In the genomic region with DNA sequence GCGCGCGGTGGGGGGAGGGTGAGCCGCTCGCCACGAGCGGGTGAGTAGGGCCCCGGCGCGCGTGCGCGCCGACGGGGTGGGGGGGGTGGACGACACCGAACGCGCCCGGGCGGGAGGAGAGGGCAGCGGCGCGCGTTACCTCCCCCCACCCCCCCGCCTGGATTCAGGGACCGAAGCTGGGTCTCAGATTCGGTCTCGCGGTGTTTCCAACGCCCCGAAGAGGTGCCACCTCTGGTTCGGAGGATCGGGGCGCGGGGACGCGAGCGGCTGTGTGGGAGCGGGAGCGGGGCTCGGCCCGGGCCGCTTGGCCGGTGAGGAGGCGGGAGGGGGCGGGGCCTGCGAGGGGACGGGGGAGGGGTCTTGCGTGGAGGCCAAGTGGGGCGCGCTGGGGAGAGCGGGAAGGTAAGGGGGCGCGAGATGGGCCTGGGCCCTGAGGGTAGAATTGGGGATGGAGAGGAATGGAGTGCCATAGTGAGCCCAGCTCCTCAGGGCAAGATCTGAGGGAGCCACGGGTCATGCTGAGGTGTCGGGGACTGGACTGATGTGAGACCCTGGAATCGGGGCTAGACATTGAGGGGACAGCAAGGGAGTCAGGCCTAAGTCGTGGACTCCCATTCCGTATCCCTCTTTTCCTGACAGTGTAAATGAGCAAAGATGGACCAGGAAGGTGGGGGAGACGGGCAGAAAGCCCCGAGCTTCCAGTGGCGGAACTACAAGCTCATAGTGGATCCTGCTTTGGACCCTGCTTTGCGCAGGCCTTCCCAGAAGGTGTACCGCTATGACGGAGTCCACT, we compare ENCODE assay signal across 8 mouse cellular contexts. TPM values are rescaled to one million over a fixed set of nuclear protein-coding genes. Genes with fewer than 3 reads are reported as not detected.
DNase-seq lines count a peak whose midpoint lies in the region; ATAC-seq and TF ChIP-seq lines count a peak whose summit lies in the region.

No protein-coding gene starts in this region.

- H3K9ac ChIP-seq in intestine, embryonic 16.5 days (ENCODE audit: low read depth, low read length) = peak overlapping the region; percentile 95
- peak overlapping the region; percentile 93 for H3K9ac ChIP-seq in liver, postnatal 0 days (replicated peaks)
- peak overlapping the region; percentile 84 for H3K9ac ChIP-seq in neural tube, embryonic 14.5 days (replicated peaks; ENCODE audit: low read depth, low read length)

- peak overlapping the region; percentile 89 for H3K4me2 ChIP-seq in intestine, embryonic 16.5 days (ENCODE audit: low read depth, low read length)
- peak overlapping the region; percentile 95 for H3K4me2 ChIP-seq in liver, postnatal 0 days (ENCODE audit: low read depth, low read length)
- H3K4me2 ChIP-seq in neural tube, embryonic 14.5 days (ENCODE audit: low read depth, low read length) = peak overlapping the region; percentile 72

- H3K36me3 ChIP-seq in intestine, embryonic 16.5 days (ENCODE audit: control insufficient read depth, insufficient read depth, low read length) = 0 out of 2 replicates have a peak, but pooled peaks cover 4% of the 10 kb centered on the region
- H3K36me3 ChIP-seq in liver, postnatal 0 days (replicated peaks; ENCODE audit: insufficient read depth, low read length) = peaks cover 37% of the 10 kb centered on the region
- H3K36me3 ChIP-seq in neural tube, embryonic 14.5 days (ENCODE audit: control insufficient read depth, insufficient read depth, low read length) = peaks cover 22% of the 10 kb centered on the region

- H3K27ac ChIP-seq in cerebellum, adult 2 months (ENCODE audit: insufficient read depth, low read length) = peak overlapping the region; percentile 100
- H3K27ac ChIP-seq in intestine, embryonic 16.5 days (ENCODE audit: low read length) = peak overlapping the region; percentile 98
- H3K27ac ChIP-seq in liver, postnatal 0 days (ENCODE audit: low read depth) = peak overlapping the region; percentile 98
- peak overlapping the region; percentile 96 for H3K27ac ChIP-seq in neural tube, embryonic 14.5 days (ENCODE audit: low read depth, low read length)

- 2% methylated on average over 64 of the region's 66 CpGs for WGBS in cerebellum, adult 2 months
- 3% methylated on average over 59 of the region's 66 CpGs for WGBS in intestine, embryonic 16.5 days
- WGBS in liver, postnatal 0 days (ENCODE audit: insufficient replicate concordance) = 5% methylated on average over 42 of the region's 66 CpGs
- 5% methylated on average over 41 of the region's 66 CpGs for WGBS in neural tube, embryonic 14.5 days

- no peaks in the 10 kb centered on the region for H3K27me3 ChIP-seq in cerebellum, adult 2 months (ENCODE audit: control insufficient read depth, insufficient read depth, low read length)
- no peaks in the 10 kb centered on the region for H3K27me3 ChIP-seq in intestine, embryonic 16.5 days (replicated peaks; ENCODE audit: control insufficient read depth, insufficient read depth, low read length)
- no peaks in the 10 kb centered on the region for H3K27me3 ChIP-seq in liver, postnatal 0 days (ENCODE audit: insufficient read depth, low read length)
- no peaks in the 10 kb centered on the region for H3K27me3 ChIP-seq in neural tube, embryonic 14.5 days (ENCODE audit: control insufficient read depth, insufficient read depth, low read length)

- no peak for TF ChIP-seq CTCF in cerebellum, adult 2 months (IDR thresholded peaks at IDR 0.05; ENCODE audit: borderline replicate concordance, insufficient read depth, low read depth, low read length)
- TF ChIP-seq CTCF in liver, postnatal 0 days (IDR thresholded peaks at IDR 0.05; ENCODE audit: low read depth) = no peak

- H3K4me1 ChIP-seq in cerebellum, adult 2 months (ENCODE audit: control insufficient read depth, insufficient read depth, low read length) = peaks cover 5% of the 10 kb centered on the region; the same call in 1 of the 2 replicates
- peaks cover 11% of the 10 kb centered on the region for H3K4me1 ChIP-seq in intestine, embryonic 16.5 days (ENCODE audit: control insufficient read depth, insufficient read depth, low read length)
- peaks cover 5% of the 10 kb centered on the region for H3K4me1 ChIP-seq in liver, postnatal 0 days (ENCODE audit: insufficient read depth)
- peaks cover 7% of the 10 kb centered on the region for H3K4me1 ChIP-seq in neural tube, embryonic 14.5 days (ENCODE audit: control insufficient read depth, insufficient read depth, low read length)

- no peaks in the 10 kb centered on the region for H3K9me3 ChIP-seq in intestine, embryonic 16.5 days (ENCODE audit: control insufficient read depth, low read length)
- H3K9me3 ChIP-seq in liver, postnatal 0 days (ENCODE audit: low read length) = no peaks in the 10 kb centered on the region
- H3K9me3 ChIP-seq in neural tube, embryonic 14.5 days (ENCODE audit: control insufficient read depth, low read length) = no peaks in the 10 kb centered on the region

- peak; percentile 52 for ATAC-seq in intestine, embryonic 16.5 days
- peak; percentile 60 for ATAC-seq in liver, postnatal 0 days
- ATAC-seq in neural tube, embryonic 14.5 days (ENCODE audit: low read depth) = peak; percentile 49

- TF ChIP-seq EP300 in liver, postnatal 0 days (IDR thresholded peaks at IDR 0.05; ENCODE audit: low read depth) = no peak

- H3K4me3 ChIP-seq in cerebellum, adult 2 months (replicated peaks; ENCODE audit: insufficient read depth, low read depth, low read length) = peak overlapping the region; percentile 93
- peak overlapping the region; percentile 84 for H3K4me3 ChIP-seq in intestine, embryonic 16.5 days (ENCODE audit: low read length)
- peak overlapping the region; percentile 96 for H3K4me3 ChIP-seq in liver, postnatal 0 days (ENCODE audit: low read depth, low read length)
- peak overlapping the region; percentile 62 for H3K4me3 ChIP-seq in neural tube, embryonic 14.5 days (ENCODE audit: low read depth, low read length)

- peak; percentile 27; the same call in 1 of the 2 replicates for TF ChIP-seq POLR2A in cerebellum, adult 2 months (IDR thresholded peaks at IDR 0.05; ENCODE audit: borderline replicate concordance, insufficient read depth, low read length)

- peak; percentile 66 for DNase-seq in urinary bladder, adult 2 months (ENCODE audit: low spot score)
- no peak for DNase-seq in urinary bladder, postnatal 10 days (ENCODE audit: low spot score)
- DNase-seq in cerebellum, adult 2 months = peak; percentile 64 to 76
- peak; percentile 58 for DNase-seq in forelimb bud, embryonic 11.5 days (ENCODE audit: low read depth, low spot score)
- DNase-seq in liver, postnatal 0 days = peak; percentile 80
- DNase-seq in yolk sac, embryonic 10.5 days (ENCODE audit: low spot score) = peak; percentile 81

RNA-seq across cellular contexts. Expression of a gene that starts 1.2 kb away (rescaled TPM):
- polyA plus RNA-seq in urinary bladder, adult 2 months (2012; rRNA removed) = 4.8 and 13.9 TPM in 2 replicates
- polyA plus RNA-seq in cerebellum, adult 2 months (2012; rRNA removed) = 23.1 and 25.5 TPM in 2 replicates
- polyA plus RNA-seq in intestine, embryonic 16.5 days (2015; fragmentation: Nextera tagmentation; extraction: Ambion mirVana) = 6.2 and 11.4 TPM in 2 replicates
- 5.5 and 7.3 TPM in 2 replicates for polyA plus RNA-seq in liver, postnatal 0 days (2015; fragmentation: Nextera tagmentation; extraction: Ambion mirVana)
- polyA plus RNA-seq in neural tube, embryonic 14.5 days (2014; fragmentation: Nextera tagmentation; extraction: Ambion mirVana) = 22.4 and 23.3 TPM in 2 replicates

RNA-seq across cellular contexts. Expression of a gene that starts 7.7 kb away (rescaled TPM):
- polyA plus RNA-seq in urinary bladder, adult 2 months (2012; rRNA removed) = 0.21 TPM in 1 of 2 replicates, not detected in the other
- 0.46 and 0.47 TPM in 2 replicates for polyA plus RNA-seq in cerebellum, adult 2 months (2012; rRNA removed)
- not detected in 2 replicates for polyA plus RNA-seq in intestine, embryonic 16.5 days (2015; fragmentation: Nextera tagmentation; extraction: Ambion mirVana)
- polyA plus RNA-seq in liver, postnatal 0 days (2015; fragmentation: Nextera tagmentation; extraction: Ambion mirVana) = 0.26 TPM in 1 of 2 replicates, not detected in the other
- 0.64 TPM in 1 of 2 replicates, not detected in the other for polyA plus RNA-seq in neural tube, embryonic 14.5 days (2014; fragmentation: Nextera tagmentation; extraction: Ambion mirVana)

RNA-seq across cellular contexts. Expression of a gene that starts 8.1 kb away (rescaled TPM):
- polyA plus RNA-seq in urinary bladder, adult 2 months (2012; rRNA removed) = 36.0 and 42.3 TPM in 2 replicates
- polyA plus RNA-seq in cerebellum, adult 2 months (2012; rRNA removed) = 24.1 and 26.1 TPM in 2 replicates
- 24.6 and 24.9 TPM in 2 replicates for polyA plus RNA-seq in intestine, embryonic 16.5 days (2015; fragmentation: Nextera tagmentation; extraction: Ambion mirVana)
- 19.2 and 21.1 TPM in 2 replicates for polyA plus RNA-seq in liver, postnatal 0 days (2015; fragmentation: Nextera tagmentation; extraction: Ambion mirVana)
- 4.6 and 6.8 TPM in 2 replicates for polyA plus RNA-seq in neural tube, embryonic 14.5 days (2014; fragmentation: Nextera tagmentation; extraction: Ambion mirVana)

RNA-seq across cellular contexts. Expression of a gene that starts 22.7 kb away (rescaled TPM):
- polyA plus RNA-seq in urinary bladder, adult 2 months (2012; rRNA removed) = 65.7 and 77.6 TPM in 2 replicates
- 30.4 and 39.6 TPM in 2 replicates for polyA plus RNA-seq in cerebellum, adult 2 months (2012; rRNA removed)
- 37.6 and 38.4 TPM in 2 replicates for polyA plus RNA-seq in intestine, embryonic 16.5 days (2015; fragmentation: Nextera tagmentation; extraction: Ambion mirVana)
- 218 and 224 TPM in 2 replicates for polyA plus RNA-seq in liver, postnatal 0 days (2015; fragmentation: Nextera tagmentation; extraction: Ambion mirVana)
- 7.0 and 9.6 TPM in 2 replicates for polyA plus RNA-seq in neural tube, embryonic 14.5 days (2014; fragmentation: Nextera tagmentation; extraction: Ambion mirVana)

RNA-seq across cellular contexts. Expression of a gene that starts 33.3 kb away (rescaled TPM):
- polyA plus RNA-seq in urinary bladder, adult 2 months (2012; rRNA removed) = 14.5 and 15.5 TPM in 2 replicates
- polyA plus RNA-seq in cerebellum, adult 2 months (2012; rRNA removed) = 35.2 and 37.8 TPM in 2 replicates
- 1.9 and 2.4 TPM in 2 replicates for polyA plus RNA-seq in intestine, embryonic 16.5 days (2015; fragmentation: Nextera tagmentation; extraction: Ambion mirVana)
- 1.6 and 1.9 TPM in 2 replicates for polyA plus RNA-seq in liver, postnatal 0 days (2015; fragmentation: Nextera tagmentation; extraction: Ambion mirVana)
- 6.5 and 9.1 TPM in 2 replicates for polyA plus RNA-seq in neural tube, embryonic 14.5 days (2014; fragmentation: Nextera tagmentation; extraction: Ambion mirVana)
